ENCODE assay signal across 18 mouse cellular contexts in genomic region chr9:103408136-103408777, GRCm38 (mm10). TPM values are rescaled to one million over a fixed set of nuclear protein-coding genes. Genes with fewer than 3 reads are reported as not detected.
DNase-seq lines count a peak whose midpoint lies in the region; ATAC-seq and TF ChIP-seq lines count a peak whose summit lies in the region.
"Had no signal": no experiment of that assay in that cellular context is flagged by ENCODE, and none has a peak within 500 bp of the region (broad histone marks: within the 10 kb centered on the region; RNA-seq: fewer than 3 reads in every experiment).

No protein-coding gene starts in this region.

- TF ChIP-seq RAD21 in MEL (IDR thresholded peaks at IDR 0.05; ENCODE audit: low read depth, low read length): no peak

- H3K9ac ChIP-seq in hindbrain, embryonic 14.5 days: no peak overlapping the region
- H3K9ac ChIP-seq in hindbrain, embryonic 16.5 days (ENCODE audit: low read depth, low read length): no peak overlapping the region
- H3K9ac ChIP-seq in MEL (ENCODE audit: control insufficient read depth, low read depth, low read length, poor library complexity, severe bottlenecking): no peak overlapping the region
- no peak overlapping the region for H3K9ac ChIP-seq in hindbrain, postnatal 0 days (replicated peaks; ENCODE audit: low read length)
- H3K9ac ChIP-seq: heart, embryonic 12.5 days; kidney, embryonic 15.5 days; stomach, embryonic 15.5 days had no signal

- H3K79me2 ChIP-seq in MEL (ENCODE audit: control insufficient read depth, insufficient read depth, low read length, poor library complexity): no peaks in the 10 kb centered on the region

- WGBS in hindbrain, embryonic 14.5 days: 35% methylated on average over 4 of the region's 4 CpGs
- 37% methylated on average over 4 of the region's 4 CpGs for WGBS in hindbrain, embryonic 16.5 days
- 39% methylated on average over 4 of the region's 4 CpGs for WGBS in hindbrain, postnatal 0 days

- peaks cover 8% of the 10 kb centered on the region; the same call in 1 of the 2 replicates for H3K4me1 ChIP-seq in hindbrain, embryonic 14.5 days (replicated peaks; ENCODE audit: control insufficient read depth, insufficient read depth, low read length)
- H3K4me1 ChIP-seq in hindbrain, embryonic 16.5 days (ENCODE audit: control insufficient read depth, insufficient read depth, low read depth, low read length): 0 out of 2 replicates have a peak, but pooled peaks cover 6% of the 10 kb centered on the region
- H3K4me1 ChIP-seq in MEL (ENCODE audit: control insufficient read depth in 1 of 2, insufficient read depth in 2 of 2, low read length in 2 of 2): no peaks in the 10 kb centered on the region
- H3K4me1 ChIP-seq in hindbrain, postnatal 0 days (ENCODE audit: insufficient read depth, low read length): no peaks in the 10 kb centered on the region
- H3K4me1 ChIP-seq: heart, embryonic 12.5 days; kidney, embryonic 15.5 days had no signal

- peak; percentile 65 for DNase-seq in hindbrain, embryonic 14.5 days (ENCODE audit: low spot score)
- peak; percentile 75 for DNase-seq in A20 (ENCODE audit: low read depth, low spot score)
- DNase-seq in MEL (ENCODE audit: low read depth, low spot score): peak; percentile 55
- peak; percentile 66 for DNase-seq in hindbrain, postnatal 0 days (ENCODE audit: low spot score)
- no peak for DNase-seq in urinary bladder, adult 18-20 months (ENCODE audit: low spot score in 2 of 2)
- no peak for DNase-seq in layer of hippocampus, adult 8-10 months (ENCODE audit: low spot score in 2 of 2)
- DNase-seq in ovary, postnatal 36 days (ENCODE audit: low spot score): no peak
- DNase-seq: adrenal gland, postnatal 25 days; cerebellum, adult 9-10 months; lung, postnatal 36 days; spleen, adult 18-20 months had no signal

- peak overlapping the region; percentile 61; the same call in 1 of the 2 replicates for H3K27ac ChIP-seq in hindbrain, embryonic 14.5 days
- no peak overlapping the region; the same call in 1 of the 2 replicates for H3K27ac ChIP-seq in hindbrain, embryonic 16.5 days (ENCODE audit: low read depth, low read length)
- no peak overlapping the region for H3K27ac ChIP-seq in MEL (ENCODE audit: control insufficient read depth, low read depth, low read length)
- no peak overlapping the region for H3K27ac ChIP-seq in hindbrain, postnatal 0 days
- H3K27ac ChIP-seq: kidney, embryonic 15.5 days; stomach, embryonic 15.5 days had no signal

- no peak overlapping the region for H3K4me3 ChIP-seq in hindbrain, embryonic 14.5 days (replicated peaks; ENCODE audit: low read length)
- no peak overlapping the region for H3K4me3 ChIP-seq in hindbrain, embryonic 16.5 days (ENCODE audit: low read length)
- H3K4me3 ChIP-seq in MEL (ENCODE audit: control insufficient read depth in 1 of 2, insufficient read depth in 1 of 2, low read depth in 2 of 2, low read length in 2 of 2): no peak overlapping the region
- H3K4me3 ChIP-seq in hindbrain, postnatal 0 days (ENCODE audit: low read length): no peak overlapping the region
- H3K4me3 ChIP-seq: erythroblast, embryonic 14.5 days; heart, embryonic 12.5 days; kidney, embryonic 15.5 days; stomach, embryonic 15.5 days had no signal

- H3K36me3 ChIP-seq in hindbrain, embryonic 14.5 days (replicated peaks; ENCODE audit: control insufficient read depth, insufficient read depth): no peaks in the 10 kb centered on the region
- no peaks in the 10 kb centered on the region for H3K36me3 ChIP-seq in hindbrain, embryonic 16.5 days (ENCODE audit: control insufficient read depth, insufficient read depth, low read length)
- no peaks in the 10 kb centered on the region for H3K36me3 ChIP-seq in MEL (ENCODE audit: control insufficient read depth in 1 of 2, insufficient read depth in 2 of 2, low read length in 2 of 2)
- no peaks in the 10 kb centered on the region for H3K36me3 ChIP-seq in hindbrain, postnatal 0 days (ENCODE audit: insufficient read depth, low read length)
- H3K36me3 ChIP-seq: heart, embryonic 12.5 days; kidney, embryonic 15.5 days; stomach, embryonic 15.5 days had no signal

- ATAC-seq in hindbrain, embryonic 14.5 days (ENCODE audit: low FRiP score): no peak
- no peak for ATAC-seq in hindbrain, embryonic 16.5 days
- ATAC-seq in hindbrain, postnatal 0 days: no peak
- ATAC-seq: activated CD4-positive, CD25-positive, alpha-beta regulatory T cell, adult 4 months had no signal

- TF ChIP-seq POLR2A in MEL (IDR thresholded peaks at IDR 0.05; ENCODE audit: control insufficient read depth in 1 of 2, insufficient read depth in 1 of 2, low read depth in 1 of 2, low read length in 2 of 2, poor library complexity in 1 of 2): no peak

- no peak for TF ChIP-seq CTCF in MEL (IDR thresholded peaks at IDR 0.05 in 2 of 3, conservative IDR thresholded peaks at IDR 0.05 in 1 of 3; ENCODE audit: control insufficient read depth in 1 of 3, insufficient read depth in 1 of 3, low read depth in 2 of 3, low read length in 3 of 3, poor library complexity in 1 of 3, severe bottlenecking in 1 of 3)
- no peak for TF ChIP-seq CTCF in hindbrain, postnatal 0 days (IDR thresholded peaks at IDR 0.05; ENCODE audit: low read depth)

- no peaks in the 10 kb centered on the region for H3K9me3 ChIP-seq in hindbrain, embryonic 14.5 days (ENCODE audit: control insufficient read depth, low read length)
- no peaks in the 10 kb centered on the region for H3K9me3 ChIP-seq in hindbrain, embryonic 16.5 days (ENCODE audit: control insufficient read depth, low read length)
- no peaks in the 10 kb centered on the region for H3K9me3 ChIP-seq in MEL (replicated peaks; ENCODE audit: insufficient read depth, low read length)
- H3K9me3 ChIP-seq in hindbrain, postnatal 0 days (ENCODE audit: low read length): no peaks in the 10 kb centered on the region
- H3K9me3 ChIP-seq: heart, embryonic 12.5 days; kidney, embryonic 15.5 days; stomach, embryonic 15.5 days had no signal

- TF ChIP-seq EP300 in MEL (IDR thresholded peaks at IDR 0.05; ENCODE audit: low read depth in 1 of 2, low read length in 2 of 2): no peak

- H3K4me2 ChIP-seq in hindbrain, embryonic 14.5 days (replicated peaks): no peak overlapping the region
- H3K4me2 ChIP-seq in hindbrain, embryonic 16.5 days (ENCODE audit: low read length): no peak overlapping the region
- no peak overlapping the region for H3K4me2 ChIP-seq in hindbrain, postnatal 0 days (ENCODE audit: low read depth, low read length)
- H3K4me2 ChIP-seq: heart, embryonic 12.5 days; kidney, embryonic 15.5 days; stomach, embryonic 15.5 days had no signal

- no peaks in the 10 kb centered on the region for H3K27me3 ChIP-seq in hindbrain, embryonic 14.5 days (ENCODE audit: control insufficient read depth, insufficient read depth, low read length)
- no peaks in the 10 kb centered on the region for H3K27me3 ChIP-seq in hindbrain, embryonic 16.5 days (replicated peaks; ENCODE audit: control insufficient read depth, insufficient read depth, low read length)
- no peaks in the 10 kb centered on the region for H3K27me3 ChIP-seq in MEL (ENCODE audit: control insufficient read depth in 1 of 2, insufficient read depth in 2 of 2, low read length in 2 of 2)
- no peaks in the 10 kb centered on the region for H3K27me3 ChIP-seq in hindbrain, postnatal 0 days (ENCODE audit: insufficient read depth, low read length)
- H3K27me3 ChIP-seq: CH12.LX; heart, embryonic 12.5 days; kidney, embryonic 15.5 days; stomach, embryonic 15.5 days had no signal

TF ChIP-seq in MEL, 35 proteins besides CTCF, POLR2A, EP300 and RAD21:
- TF ChIP-seq ZNF384 (IDR thresholded peaks at IDR 0.05; ENCODE audit: low read depth, low read length) (no peak), MYC (IDR thresholded peaks at IDR 0.05; ENCODE audit: low read depth, low read length) (no peak), KAT2A (conservative IDR thresholded peaks at IDR 0.05; ENCODE audit: low read depth, low read length) (no peak), SMC3 (IDR thresholded peaks at IDR 0.05; ENCODE audit: low read depth, low read length) (no peak), MEF2A (IDR thresholded peaks at IDR 0.05; ENCODE audit: extremely low read depth, insufficient replicate concordance, low read depth, low read length, poor library complexity, severe bottlenecking) (no peak), GATA1 (IDR thresholded peaks at IDR 0.05; ENCODE audit: low read depth, low read length) (0 out of 2 replicates have a peak, but pooled peaks have one; percentile 15), MXI1 (IDR thresholded peaks at IDR 0.05; ENCODE audit: low read depth, low read length) (no peak), POLR2AphosphoS5 (IDR thresholded peaks at IDR 0.05; ENCODE audit: borderline replicate concordance, low read depth, low read length) (no peak)
TF ChIP-seq in MEL: peak in this region for 1.

RNA-seq across cellular contexts. Expression of gene Cdv3, which starts 42.6 kb away (rescaled TPM):
- 62.4 and 76.0 TPM in 2 replicates for polyA plus RNA-seq in hindbrain, embryonic 14.5 days (2014; fragmentation: Nextera tagmentation; extraction: Ambion mirVana)
- 78.5 and 91.0 TPM in 2 replicates for polyA plus RNA-seq in hindbrain, embryonic 16.5 days (2015; fragmentation: Nextera tagmentation; extraction: Ambion mirVana)
- 241 and 258 TPM in 2 replicates for total RNA-seq in MEL (2012; rRNA removed)
- polyA plus RNA-seq in MEL (2012; ENCODE audit: insufficient read depth in 1 of 2, insufficient read length in 2 of 2, low read depth in 1 of 2, low replicate concordance in 2 of 2, missing spikeins in 1 of 2): 100 to 1,000 TPM; 115 to 232 TPM
- total RNA-seq in hindbrain, postnatal 0 days (2014; rRNA removed): 85.7 and 111 TPM in 2 replicates
- 90.5 and 97.5 TPM in 2 replicates for polyA plus RNA-seq in hindbrain, postnatal 0 days (2015; fragmentation: Nextera tagmentation; extraction: Ambion mirVana)
- total RNA-seq in layer of hippocampus, adult 8-10 months (2022): 10 to 100 TPM; 62.8 to 73.0 (median 68.8) TPM

Comparison
In these comparisons a context has a peak if more than half of its experiments do, and no peak if none do; other contexts are left out.
1. DNase-seq: peak in hindbrain, embryonic 14.5 days (single experiment), A20 (single experiment), MEL (single experiment) and hindbrain, postnatal 0 days (single experiment); none in urinary bladder, adult 18-20 months (0 of 2), layer of hippocampus, adult 8-10 months (0 of 2) and ovary, postnatal 36 days (single experiment).